Mouse (Mus musculus): ENCODE data around the gene Tomm40l. TPM values are rescaled to one million over a fixed set of nuclear protein-coding genes. Genes with fewer than 3 reads are reported as not detected.
A peak's percentile ranks its signal among the peaks of the same experiment; 100 is the strongest.

Tomm40l gene
- polyA plus RNA-seq, 1 experiment from 2014 or later: 28.2 TPM

DNA sequence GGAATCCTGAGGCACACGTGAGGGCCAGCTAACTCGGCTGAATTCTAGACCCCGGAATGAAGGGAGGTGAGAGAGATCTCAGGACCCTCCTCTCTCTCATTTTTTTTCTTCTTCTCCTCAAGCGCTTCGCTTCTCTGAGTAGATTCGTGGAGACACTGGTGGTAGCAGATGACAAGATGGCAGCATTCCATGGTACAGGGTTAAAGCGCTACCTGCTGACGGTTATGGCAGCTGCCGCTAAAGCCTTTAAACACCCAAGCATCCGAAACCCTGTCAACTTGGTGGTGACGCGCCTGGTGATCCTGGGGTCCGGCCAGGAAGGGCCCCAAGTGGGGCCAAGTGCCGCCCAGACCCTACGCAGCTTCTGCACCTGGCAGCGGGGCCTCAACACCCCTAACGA lies 30.1 kb upstream of the Tomm40l start:
- H3K9me3 ChIP-seq (ENCODE audit: control insufficient read depth, low read depth, low read length): no peaks in the 10 kb centered on the region
- peaks cover 47% of the 10 kb centered on the region for H3K4me1 ChIP-seq (ENCODE audit: control insufficient read depth, insufficient read depth, low read length)
- H3K27ac ChIP-seq (ENCODE audit: low read length): peak overlapping the region; percentile 84
- 59% methylated on average over 17 of the region's 17 CpGs for WGBS
- no peaks in the 10 kb centered on the region for H3K27me3 ChIP-seq (ENCODE audit: control insufficient read depth, insufficient read depth, low read length)
- 0 out of 2 replicates have a peak overlapping the region, but pooled peaks have one; percentile 28 for H3K9ac ChIP-seq (replicated peaks; ENCODE audit: low read depth, low read length)
- H3K4me3 ChIP-seq (ENCODE audit: low read depth, low read length): peak overlapping the region; percentile 31; the same call in 1 of the 2 replicates
- ATAC-seq (ENCODE audit: insufficient number of reproducible peaks, insufficient read depth, low FRiP score, low read depth): no peak
- H3K36me3 ChIP-seq (ENCODE audit: control insufficient read depth, insufficient read depth, low read length): no peaks in the 10 kb centered on the region
- peak overlapping the region; percentile 57 for H3K4me2 ChIP-seq (replicated peaks; ENCODE audit: low read depth, low read length)

DNA sequence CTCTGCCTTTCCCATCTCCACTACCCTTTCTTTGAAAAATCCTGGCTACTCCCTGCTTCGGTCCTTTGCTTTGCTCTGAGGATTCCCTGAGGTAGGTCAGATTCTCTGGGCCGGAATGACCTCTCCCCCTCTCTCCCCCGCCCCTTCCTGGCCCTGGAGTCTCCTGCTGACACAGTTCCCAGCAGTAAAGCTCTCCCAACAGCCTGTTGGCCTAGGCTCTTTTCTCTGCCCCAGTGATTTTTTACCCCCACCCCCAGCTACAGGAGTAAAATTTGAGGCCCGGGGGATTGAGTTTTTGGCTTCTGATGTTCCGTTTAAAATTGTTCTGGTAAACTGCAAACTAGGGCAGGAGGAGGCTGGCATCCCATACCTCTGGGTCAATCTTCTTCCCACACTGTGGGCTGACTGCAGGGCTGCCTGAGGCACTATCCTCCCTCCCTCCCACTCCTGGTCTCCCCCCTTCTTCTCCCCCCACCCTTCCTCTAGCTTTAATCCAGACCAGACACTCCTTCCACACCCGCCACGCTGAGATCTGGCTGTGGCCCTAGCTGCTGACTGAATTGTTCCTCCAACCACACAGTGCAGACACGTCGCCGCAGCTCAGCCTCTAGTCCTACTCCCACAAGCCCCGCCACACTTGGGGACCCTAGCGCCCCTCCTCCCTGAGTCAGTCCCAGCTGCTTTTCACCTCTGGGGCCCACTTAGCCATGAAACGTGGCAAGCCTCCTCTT lies 29.4 kb upstream of the Tomm40l start:
- Histone ChIP-seq H3K27me3 (ENCODE audit: control insufficient read depth, insufficient read depth, low read length) (no peaks in the 10 kb centered on the region), H3K9me3 (ENCODE audit: control insufficient read depth, low read depth, low read length) (no peaks in the 10 kb centered on the region), H3K4me3 (ENCODE audit: low read depth, low read length) (peak overlapping the region; percentile 31), H3K36me3 (ENCODE audit: control insufficient read depth, insufficient read depth, low read length) (no peaks in the 10 kb centered on the region), H3K4me1 (ENCODE audit: control insufficient read depth, insufficient read depth, low read length) (peaks cover 47% of the 10 kb centered on the region), H3K27ac (ENCODE audit: low read length) (peak overlapping the region; percentile 84), H3K4me2 (replicated peaks; ENCODE audit: low read depth, low read length) (peak overlapping the region; percentile 57), H3K9ac (replicated peaks; ENCODE audit: low read depth, low read length) (0 out of 2 replicates have a peak overlapping the region, but pooled peaks have one; percentile 28)
- 9% methylated on average over 13 of the region's 13 CpGs for WGBS
- ATAC-seq (ENCODE audit: insufficient number of reproducible peaks, insufficient read depth, low FRiP score, low read depth): peak; percentile 25; the same call in 1 of the 2 replicates

DNA sequence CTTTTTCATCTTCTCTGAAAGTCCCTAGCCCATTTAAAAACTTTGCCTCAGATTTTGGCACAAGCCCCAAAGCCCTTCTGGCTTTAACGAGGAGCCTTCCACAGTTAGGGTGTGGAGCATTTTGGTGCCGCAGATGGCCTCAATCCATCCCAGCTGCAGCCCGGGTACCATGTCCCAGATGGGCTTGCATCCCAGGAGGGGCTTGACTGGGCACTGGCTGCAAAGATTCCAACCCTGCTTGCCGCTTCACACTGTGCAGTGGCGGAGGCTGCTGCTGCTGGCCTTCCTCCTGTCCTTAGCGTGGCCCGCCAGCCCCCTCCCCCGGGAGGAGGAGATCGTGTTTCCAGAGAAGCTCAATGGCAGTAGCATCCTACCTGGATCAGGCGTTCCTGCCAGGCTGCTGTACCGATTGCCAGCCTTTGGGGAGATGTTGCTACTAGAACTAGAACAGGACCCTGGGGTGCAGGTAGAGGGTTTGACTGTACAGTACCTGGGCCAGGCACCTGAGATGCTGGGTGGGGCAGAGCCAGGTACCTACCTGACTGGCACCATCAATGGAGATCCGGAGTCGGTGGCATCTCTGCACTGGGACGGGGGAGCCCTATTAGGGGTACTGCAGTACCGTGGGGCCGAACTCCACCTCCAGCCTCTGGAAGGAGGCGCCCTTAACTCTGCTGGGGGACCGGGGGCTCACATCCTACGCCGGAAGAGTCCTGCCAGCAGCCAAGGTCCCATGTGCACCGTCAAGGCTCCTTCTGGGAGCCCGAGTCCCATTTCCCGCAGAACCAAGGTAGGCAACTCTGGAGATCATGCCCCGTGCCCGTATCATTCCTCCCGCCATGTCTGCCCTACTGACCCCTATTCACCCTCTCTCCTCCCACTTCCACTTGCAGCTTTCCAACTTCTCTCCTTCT lies 28.6 kb upstream of the Tomm40l start, which contains the start of gene Ndufs2:
Gene Ndufs2, minus strand, starts transcription at position 709 of the 914 bp plus-strand sequence.
- H3K27ac ChIP-seq (ENCODE audit: low read length): peak within 1 kb of the TSS; percentile 84
- ATAC-seq (ENCODE audit: insufficient number of reproducible peaks, insufficient read depth, low FRiP score, low read depth): no peak
- H3K4me1 ChIP-seq (ENCODE audit: control insufficient read depth, insufficient read depth, low read length): peaks cover 50% of the 10 kb centered on the region
- no peaks in the 10 kb centered on the region for H3K27me3 ChIP-seq (ENCODE audit: control insufficient read depth, insufficient read depth, low read length)
- peak within 1 kb of the TSS; percentile 31 for H3K4me3 ChIP-seq (ENCODE audit: low read depth, low read length)
- 28% methylated on average over 26 of the region's 26 CpGs for WGBS
- peak within 1 kb of the TSS; percentile 30 for H3K9ac ChIP-seq (replicated peaks; ENCODE audit: low read depth, low read length)
- H3K36me3 ChIP-seq (ENCODE audit: control insufficient read depth, insufficient read depth, low read length): no peaks in the 10 kb centered on the region
- peak within 1 kb of the TSS; percentile 57 for H3K4me2 ChIP-seq (replicated peaks; ENCODE audit: low read depth, low read length)
- no peaks in the 10 kb centered on the region for H3K9me3 ChIP-seq (ENCODE audit: control insufficient read depth, low read depth, low read length)

DNA sequence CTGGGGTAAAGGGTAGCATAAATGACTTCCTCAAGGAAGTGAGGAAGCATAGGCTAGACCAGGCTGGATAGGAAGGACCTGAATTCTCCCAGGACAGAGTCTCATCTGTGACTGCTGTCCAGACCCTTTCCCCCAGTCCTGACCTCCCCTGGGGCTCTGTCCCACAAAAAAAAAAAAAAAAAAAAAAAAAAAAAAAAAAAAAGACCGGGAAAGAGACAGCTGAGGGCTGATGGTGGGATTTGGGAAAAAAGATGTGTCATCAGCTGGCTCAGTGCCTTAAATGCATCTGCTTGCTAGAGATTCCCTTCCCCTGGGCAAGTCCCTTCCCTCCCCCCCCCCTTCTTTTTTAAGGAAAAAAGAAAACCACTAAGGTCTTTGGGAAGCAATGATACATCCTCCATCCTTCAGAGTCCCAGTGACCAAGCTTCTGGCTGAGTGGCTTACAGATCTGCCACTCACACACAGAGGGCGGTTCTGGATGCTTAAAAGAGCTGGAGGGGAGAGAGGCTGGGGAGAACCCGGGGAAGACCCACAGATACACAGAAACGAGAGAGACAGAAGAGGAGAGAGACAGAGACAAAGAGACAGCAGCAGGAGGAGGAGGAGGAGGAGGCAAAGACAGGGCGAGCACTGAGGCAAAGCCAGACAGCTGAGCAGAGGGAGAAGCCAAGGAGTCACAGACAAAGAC lies 27.7 kb upstream of the Tomm40l start, which contains the start of gene Adamts4:
Gene Adamts4, plus strand, starts transcription at position 509 of the 688 bp plus-strand sequence.
- no peaks in the 10 kb centered on the region for H3K36me3 ChIP-seq (ENCODE audit: control insufficient read depth, insufficient read depth, low read length)
- no peaks in the 10 kb centered on the region for H3K27me3 ChIP-seq (ENCODE audit: control insufficient read depth, insufficient read depth, low read length)
- peaks cover 51% of the 10 kb centered on the region for H3K4me1 ChIP-seq (ENCODE audit: control insufficient read depth, insufficient read depth, low read length)
- WGBS: 17% methylated on average over 5 of the region's 5 CpGs
- H3K4me2 ChIP-seq (replicated peaks; ENCODE audit: low read depth, low read length): peak within 1 kb of the TSS; percentile 57
- peak within 1 kb of the TSS; percentile 84 for H3K27ac ChIP-seq (ENCODE audit: low read length)
- ATAC-seq (ENCODE audit: insufficient number of reproducible peaks, insufficient read depth, low FRiP score, low read depth): no peak
- peak within 1 kb of the TSS; percentile 31 for H3K4me3 ChIP-seq (ENCODE audit: low read depth, low read length)
- H3K9me3 ChIP-seq (ENCODE audit: control insufficient read depth, low read depth, low read length): no peaks in the 10 kb centered on the region
- peak within 1 kb of the TSS; percentile 30 for H3K9ac ChIP-seq (replicated peaks; ENCODE audit: low read depth, low read length)

DNA sequence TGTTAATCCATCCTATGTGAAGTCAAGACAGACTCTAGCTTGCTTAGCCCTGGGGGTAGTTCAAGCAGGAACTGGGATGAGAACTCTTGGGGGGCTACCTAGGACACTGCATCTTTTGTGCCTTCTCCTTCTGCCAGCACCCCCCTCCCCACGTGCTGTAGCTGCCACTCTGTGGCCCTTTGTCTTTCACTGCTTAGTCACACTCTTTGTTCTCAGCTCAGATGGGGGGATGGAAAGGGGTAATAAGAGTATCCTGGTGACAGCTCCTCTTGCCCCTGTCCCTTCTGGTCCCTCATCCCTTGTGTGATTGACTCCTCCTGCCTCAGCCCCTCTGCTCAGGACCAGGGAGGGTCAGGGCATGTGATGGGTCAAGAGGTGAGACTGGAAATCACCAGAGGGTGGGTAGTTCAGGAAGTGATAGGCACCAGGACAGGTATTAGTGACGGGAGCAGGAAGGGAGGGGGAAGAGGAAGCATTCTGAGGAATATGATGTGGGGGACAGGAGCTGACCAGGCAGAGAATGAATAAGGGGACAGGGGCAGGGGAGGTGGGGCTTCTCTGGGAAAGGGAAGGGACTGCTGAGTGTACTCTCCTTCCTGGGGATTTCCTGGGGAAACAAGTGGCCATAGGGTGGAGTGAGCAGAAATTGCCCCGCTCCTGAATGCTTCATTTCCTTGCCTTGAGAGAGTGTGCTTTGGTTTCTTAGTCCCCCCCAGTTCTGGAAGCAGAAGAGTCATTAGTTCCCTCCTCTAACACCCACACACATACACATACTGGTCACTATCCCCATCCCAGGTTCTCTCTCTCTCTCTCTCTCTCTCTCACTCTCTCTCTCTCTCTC lies 26.3 kb upstream of the Tomm40l start:
- 59% methylated on average over 3 of the region's 3 CpGs for WGBS
- Histone ChIP-seq H3K27ac (ENCODE audit: low read length) (peak overlapping the region; percentile 94; the same call in 1 of the 2 replicates), H3K27me3 (ENCODE audit: control insufficient read depth, insufficient read depth, low read length) (no peaks in the 10 kb centered on the region), H3K9me3 (ENCODE audit: control insufficient read depth, low read depth, low read length) (no peaks in the 10 kb centered on the region), H3K4me2 (replicated peaks; ENCODE audit: low read depth, low read length) (no peak overlapping the region), H3K36me3 (ENCODE audit: control insufficient read depth, insufficient read depth, low read length) (peaks cover 5% of the 10 kb centered on the region), H3K4me3 (ENCODE audit: low read depth, low read length) (no peak overlapping the region), H3K9ac (replicated peaks; ENCODE audit: low read depth, low read length) (no peak overlapping the region), H3K4me1 (ENCODE audit: control insufficient read depth, insufficient read depth, low read length) (peaks cover 51% of the 10 kb centered on the region)
- ATAC-seq (ENCODE audit: insufficient number of reproducible peaks, insufficient read depth, low FRiP score, low read depth): no peak

DNA sequence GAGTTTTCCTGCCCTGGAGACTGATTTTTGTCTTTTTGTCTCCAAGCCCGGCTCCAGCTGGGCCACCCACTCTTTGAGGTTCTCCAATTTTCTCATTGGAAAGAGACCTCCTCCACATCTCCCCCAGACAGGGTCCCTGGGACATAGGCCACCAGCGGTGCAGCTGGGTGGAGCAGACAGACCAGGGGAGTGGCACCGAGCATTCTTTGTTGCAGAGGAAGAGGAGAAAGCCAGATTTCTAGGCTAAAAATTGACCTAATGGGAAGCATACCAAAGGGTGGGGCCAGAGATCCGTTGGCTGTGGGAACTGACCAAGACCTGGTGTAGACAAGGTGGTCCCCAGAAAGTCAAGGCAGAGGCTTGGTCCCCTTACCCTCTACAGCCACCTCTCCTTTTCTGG lies 25.6 kb upstream of the Tomm40l start:
- Histone ChIP-seq H3K4me1 (ENCODE audit: control insufficient read depth, insufficient read depth, low read length) (peaks cover 51% of the 10 kb centered on the region), H3K36me3 (ENCODE audit: control insufficient read depth, insufficient read depth, low read length) (peaks cover 12% of the 10 kb centered on the region), H3K27me3 (ENCODE audit: control insufficient read depth, insufficient read depth, low read length) (no peaks in the 10 kb centered on the region), H3K27ac (ENCODE audit: low read length) (peak overlapping the region; percentile 94), H3K4me2 (replicated peaks; ENCODE audit: low read depth, low read length) (peak overlapping the region; percentile 75), H3K9me3 (ENCODE audit: control insufficient read depth, low read depth, low read length) (no peaks in the 10 kb centered on the region), H3K4me3 (ENCODE audit: low read depth, low read length) (peak overlapping the region; percentile 74; the same call in 1 of the 2 replicates), H3K9ac (replicated peaks; ENCODE audit: low read depth, low read length) (no peak overlapping the region)
- WGBS: 20% methylated on average over 4 of the region's 4 CpGs
- ATAC-seq (ENCODE audit: insufficient number of reproducible peaks, insufficient read depth, low FRiP score, low read depth): no peak

DNA sequence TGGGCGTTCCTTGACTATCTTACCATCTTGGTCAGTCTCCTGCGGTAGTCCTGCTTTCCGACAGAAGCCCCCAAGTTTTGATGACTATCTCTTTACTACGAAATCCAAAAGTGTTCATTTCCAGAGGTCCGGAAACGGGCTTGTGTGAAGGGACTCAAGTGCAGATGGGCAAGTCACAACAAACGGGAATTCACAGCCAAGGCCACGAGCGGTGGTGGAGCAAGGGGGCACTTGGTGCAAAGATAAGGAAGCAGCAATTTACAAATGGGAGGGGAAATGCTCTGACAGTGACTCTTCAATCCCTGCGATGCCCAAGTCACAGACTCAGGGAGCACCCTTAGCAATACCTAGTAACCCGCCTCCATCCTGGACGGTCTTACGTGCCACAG lies 25.1 kb upstream of the Tomm40l start:
- H3K36me3 ChIP-seq (ENCODE audit: control insufficient read depth, insufficient read depth, low read length): peaks cover 17% of the 10 kb centered on the region
- peak overlapping the region; percentile 94 for H3K27ac ChIP-seq (ENCODE audit: low read length)
- peaks cover 48% of the 10 kb centered on the region for H3K4me1 ChIP-seq (ENCODE audit: control insufficient read depth, insufficient read depth, low read length)
- peak overlapping the region; percentile 74 for H3K4me3 ChIP-seq (ENCODE audit: low read depth, low read length)
- H3K4me2 ChIP-seq (replicated peaks; ENCODE audit: low read depth, low read length): peak overlapping the region; percentile 75
- H3K9me3 ChIP-seq (ENCODE audit: control insufficient read depth, low read depth, low read length): no peaks in the 10 kb centered on the region
- H3K9ac ChIP-seq (replicated peaks; ENCODE audit: low read depth, low read length): peak overlapping the region; percentile 22; the same call in 1 of the 2 replicates
- ATAC-seq (ENCODE audit: insufficient number of reproducible peaks, insufficient read depth, low FRiP score, low read depth): no peak
- no peaks in the 10 kb centered on the region for H3K27me3 ChIP-seq (ENCODE audit: control insufficient read depth, insufficient read depth, low read length)
- 9% methylated on average over 13 of the region's 13 CpGs for WGBS
